23 mouse cellular contexts compared by ENCODE assay signal in genomic region chr14:11133787-11134735, GRCm38 (mm10). TPM values are rescaled to one million over a fixed set of nuclear protein-coding genes. Genes with fewer than 3 reads are reported as not detected.
DNase-seq lines count a peak whose midpoint lies in the region; ATAC-seq and TF ChIP-seq lines count a peak whose summit lies in the region.
"Had no signal": no experiment of that assay in that cellular context is flagged by ENCODE, and none has a peak within 500 bp of the region (broad histone marks: within the 10 kb centered on the region; RNA-seq: fewer than 3 reads in every experiment).

No protein-coding gene starts in this region.

- no peak overlapping the region for H3K27ac ChIP-seq in hindbrain, postnatal 0 days
- no peak overlapping the region for H3K27ac ChIP-seq in hindbrain, embryonic 11.5 days (ENCODE audit: low read depth, low read length)
- no peak overlapping the region for H3K27ac ChIP-seq in forebrain, postnatal 0 days (ENCODE audit: low read depth, low read length)
- H3K27ac ChIP-seq in kidney, adult 2 months (ENCODE audit: insufficient read depth, low read depth, low read length): no peak overlapping the region
- H3K27ac ChIP-seq: embryonic facial prominence, embryonic 10.5 days; gastrocnemius, adult 2 months; heart, embryonic 10.5 days; hindbrain, embryonic 10.5 days; left cerebral cortex, adult 2 months; limb, embryonic 10.5 days had no signal

- TF ChIP-seq CTCF in hindbrain, postnatal 0 days (IDR thresholded peaks at IDR 0.05; ENCODE audit: low read depth): no peak
- TF ChIP-seq CTCF in forebrain, postnatal 0 days (IDR thresholded peaks at IDR 0.05; ENCODE audit: low read depth): no peak
- no peak for TF ChIP-seq CTCF in kidney, adult 2 months (conservative IDR thresholded peaks at IDR 0.05; ENCODE audit: insufficient read depth, insufficient read length, low read depth, low read length)

- no peak overlapping the region for H3K4me2 ChIP-seq in hindbrain, postnatal 0 days (ENCODE audit: low read depth, low read length)
- H3K4me2 ChIP-seq in hindbrain, embryonic 11.5 days (replicated peaks; ENCODE audit: low read depth, low read length): no peak overlapping the region
- H3K4me2 ChIP-seq in forebrain, postnatal 0 days (ENCODE audit: low read depth): no peak overlapping the region

- no peaks in the 10 kb centered on the region for H3K36me3 ChIP-seq in hindbrain, postnatal 0 days (ENCODE audit: insufficient read depth, low read length)
- H3K36me3 ChIP-seq in hindbrain, embryonic 11.5 days (ENCODE audit: control insufficient read depth, insufficient read depth, low read length): no peaks in the 10 kb centered on the region
- no peaks in the 10 kb centered on the region for H3K36me3 ChIP-seq in forebrain, postnatal 0 days (ENCODE audit: insufficient read depth)
- no peaks in the 10 kb centered on the region for H3K36me3 ChIP-seq in kidney, adult 2 months (ENCODE audit: control insufficient read depth, insufficient read depth, low read length)
- H3K36me3 ChIP-seq: embryonic facial prominence, embryonic 10.5 days; heart, embryonic 10.5 days; hindbrain, embryonic 10.5 days; limb, embryonic 10.5 days had no signal

- DNase-seq in cerebellum, adult 18-20 months: peak; percentile 5 to 13
- DNase-seq in cerebellum, postnatal 4 days (ENCODE audit: low spot score in 2 of 2): no peak
- peak; percentile 18 for DNase-seq in hindbrain, postnatal 0 days (ENCODE audit: low spot score)
- no peak for DNase-seq in hindbrain, embryonic 11.5 days (ENCODE audit: low spot score)
- peak; percentile 87 for DNase-seq in Muller cell, postnatal 12 days (ENCODE audit: inconsistent ontology term)
- DNase-seq in forebrain, postnatal 0 days: peak; percentile 19
- no peak for DNase-seq in kidney, adult 2 months
- DNase-seq: gastrocnemius, adult 2 months; kidney, adult 8-10 months; kidney, postnatal 25 days; liver, postnatal 0 days; lung, postnatal 14 days; midbrain, embryonic 14.5 days; spleen, adult 18-20 months; thymus, adult 18-20 months; thymus, postnatal 4 days had no signal

- ATAC-seq in hindbrain, postnatal 0 days: no peak
- no peak for ATAC-seq in hindbrain, embryonic 11.5 days (ENCODE audit: low FRiP score)
- no peak; the same call in 1 of the 2 replicates for ATAC-seq in forebrain, postnatal 0 days
- ATAC-seq: liver, postnatal 0 days had no signal

- no peak for TF ChIP-seq POLR2A in kidney, adult 2 months (IDR thresholded peaks at IDR 0.05; ENCODE audit: low read depth, low read length)

- WGBS in hindbrain, postnatal 0 days: 72% methylated on average over 12 of the region's 12 CpGs
- 90% methylated on average over 12 of the region's 12 CpGs for WGBS in hindbrain, embryonic 11.5 days
- WGBS in forebrain, postnatal 0 days: 52% methylated on average over 12 of the region's 12 CpGs
- WGBS in kidney, adult 2 months: 91% methylated on average over 12 of the region's 12 CpGs

- H3K4me1 ChIP-seq in hindbrain, postnatal 0 days (ENCODE audit: insufficient read depth, low read length): no peaks in the 10 kb centered on the region
- H3K4me1 ChIP-seq in hindbrain, embryonic 11.5 days (replicated peaks; ENCODE audit: control insufficient read depth, insufficient read depth, low read length): no peaks in the 10 kb centered on the region
- H3K4me1 ChIP-seq in forebrain, postnatal 0 days (ENCODE audit: insufficient read depth): 0 out of 2 replicates have a peak, but pooled peaks cover 3% of the 10 kb centered on the region
- H3K4me1 ChIP-seq in kidney, adult 2 months (ENCODE audit: control insufficient read depth, insufficient read depth, low read length): peaks cover 14% of the 10 kb centered on the region
- H3K4me1 ChIP-seq: heart, embryonic 10.5 days; hindbrain, embryonic 10.5 days; limb, embryonic 10.5 days had no signal

- no peak overlapping the region for H3K9ac ChIP-seq in hindbrain, postnatal 0 days (replicated peaks; ENCODE audit: low read length)
- H3K9ac ChIP-seq in hindbrain, embryonic 11.5 days (ENCODE audit: low read depth, low read length): no peak overlapping the region
- H3K9ac ChIP-seq in forebrain, postnatal 0 days: no peak overlapping the region
- H3K9ac ChIP-seq: liver, postnatal 0 days had no signal

- H3K4me3 ChIP-seq in hindbrain, postnatal 0 days (ENCODE audit: low read length): no peak overlapping the region
- no peak overlapping the region for H3K4me3 ChIP-seq in hindbrain, embryonic 11.5 days (ENCODE audit: low read depth, low read length)
- no peak overlapping the region for H3K4me3 ChIP-seq in forebrain, postnatal 0 days (ENCODE audit: low read depth, low read length)
- H3K4me3 ChIP-seq in kidney, adult 2 months (ENCODE audit: insufficient read depth, low read depth, low read length): no peak overlapping the region
- H3K4me3 ChIP-seq: embryonic facial prominence, embryonic 10.5 days; gastrocnemius, adult 2 months; heart, embryonic 10.5 days; hindbrain, embryonic 10.5 days; left cerebral cortex, adult 2 months; limb, embryonic 10.5 days; myocyte had no signal

- H3K27me3 ChIP-seq in hindbrain, postnatal 0 days (ENCODE audit: insufficient read depth, low read length): no peaks in the 10 kb centered on the region
- no peaks in the 10 kb centered on the region for H3K27me3 ChIP-seq in hindbrain, embryonic 11.5 days (ENCODE audit: control insufficient read depth, insufficient read depth, low read length)
- no peaks in the 10 kb centered on the region for H3K27me3 ChIP-seq in forebrain, postnatal 0 days (ENCODE audit: insufficient read depth, low read length)
- no peaks in the 10 kb centered on the region for H3K27me3 ChIP-seq in kidney, adult 2 months (replicated peaks; ENCODE audit: control insufficient read depth, insufficient read depth, low read length)
- H3K27me3 ChIP-seq: CH12.LX had no signal

- no peaks in the 10 kb centered on the region for H3K9me3 ChIP-seq in hindbrain, postnatal 0 days (ENCODE audit: low read length)
- H3K9me3 ChIP-seq in hindbrain, embryonic 11.5 days (ENCODE audit: control insufficient read depth, low read length): no peaks in the 10 kb centered on the region
- no peaks in the 10 kb centered on the region for H3K9me3 ChIP-seq in forebrain, postnatal 0 days (ENCODE audit: low read length)
- H3K9me3 ChIP-seq: embryonic facial prominence, embryonic 10.5 days; heart, embryonic 10.5 days; hindbrain, embryonic 10.5 days; limb, embryonic 10.5 days had no signal

RNA-seq across cellular contexts. Expression of gene Fhit, which starts 27.8 kb away (rescaled TPM):
- 2.5 and 8.9 TPM in 2 replicates for total RNA-seq in hindbrain, postnatal 0 days (2014; rRNA removed)
- polyA plus RNA-seq in hindbrain, postnatal 0 days (2015; fragmentation: Nextera tagmentation; extraction: Ambion mirVana): 12.5 and 12.9 TPM in 2 replicates
- 4.0 and 5.0 TPM in 2 replicates for polyA plus RNA-seq in hindbrain, embryonic 11.5 days (2014; fragmentation: Nextera tagmentation; extraction: Ambion mirVana)
- 5.2 and 8.0 TPM in 2 replicates for total RNA-seq in forebrain, postnatal 0 days (2014; rRNA removed)
- polyA plus RNA-seq in forebrain, postnatal 0 days (2015; fragmentation: Nextera tagmentation; extraction: Ambion mirVana): 8.9 and 12.8 TPM in 2 replicates
- polyA plus RNA-seq in kidney, adult 2 months (2012; rRNA removed): 18.1 and 21.3 TPM in 2 replicates
- polyA plus RNA-seq: myocyte had no signal

Comparison
In these comparisons a context has a peak if more than half of its experiments do, and no peak if none do; other contexts are left out.
1. DNase-seq: peak in cerebellum, adult 18-20 months (2 of 2), hindbrain, postnatal 0 days (single experiment), Muller cell, postnatal 12 days (single experiment) and forebrain, postnatal 0 days (single experiment); none in cerebellum, postnatal 4 days (0 of 2), hindbrain, embryonic 11.5 days (single experiment) and kidney, adult 2 months (single experiment).